Mouse (Mus musculus) large intestine, adult 2 months (tissue): Measurements from ENCODE around the gene Bbs2. TPM values are rescaled to one million over a fixed set of nuclear protein-coding genes. Genes with fewer than 3 reads are reported as not detected.
"Not testable (repeated sequence)": the region's sequence is repeated elsewhere in the genome, so short reads cannot be mapped to it uniquely, and the experiment has no call there.

Experiments used
- DNase-seq: peaks from one replicate; pipeline ENCODE4 v3.0.0-alpha.2; 2012; ENCODE audit warnings: low read depth, low spot score
- WGBS: fragments of 180-500 bp; shearing (Covaris S2); methylation state at CpG from one replicate; pipeline ENCODE4 v1.1.7; 2018; 5-methylcytosine and 5-hydroxymethylcytosine counted together
- polyA plus RNA-seq: library from polyadenylated mRNA; depleted of rRNA; stranded (reverse); fragments of >200 nt; gene quantifications from 2 replicates; pipeline ENCODE4 v1.2.3, GENCODE M21; 2012; rRNA removed

Bbs2 gene
- polyA plus RNA-seq = 6.5 TPM in 2 replicates

GRCm38 (mm10) chr8:94098081-94098974, at the start of gene Bbs2:
TSS of gene Bbs2 (minus strand) at chr8:94098928.
- 1% methylated on average over 61 of the region's 61 CpGs for WGBS
- DNase-seq = peak; percentile 99

- DNase-seq = no peak
- 36% methylated on average over 5 of the region's 5 CpGs for WGBS
Observed at GRCm38 (mm10) chr8:94148236-94148635, 49.5 kb upstream of the Bbs2 start.

- no peak for DNase-seq
- WGBS = 77% methylated on average over 4 of the region's 4 CpGs
Observed at GRCm38 (mm10) chr8:94140266-94140795, 41.6 kb upstream of the Bbs2 start.

GRCm38 (mm10) chr8:94136933-94137332, 38.2 kb upstream of the Bbs2 start, which contains the start of gene Mt4:
TSS of gene Mt4 (plus strand) at chr8:94137197.
- no peak for DNase-seq
- 38% methylated on average over 6 of the region's 6 CpGs for WGBS

GRCm38 (mm10) chr8:94136192-94136591, 37.5 kb upstream of the Bbs2 start:
- 78% methylated on average over 7 of the region's 7 CpGs for WGBS
- DNase-seq = no peak

- no peak for DNase-seq
- 90% methylated on average over 6 of the region's 6 CpGs for WGBS
Observed at GRCm38 (mm10) chr8:94135556-94135955, 36.8 kb upstream of the Bbs2 start.

GRCm38 (mm10) chr8:94134601-94135000, 35.9 kb upstream of the Bbs2 start:
- WGBS = 29% methylated on average over 3 of the region's 3 CpGs
- not testable (repeated sequence) for DNase-seq

GRCm38 (mm10) chr8:94132096-94132495, 33.4 kb upstream of the Bbs2 start:
- WGBS = 58% methylated on average over 5 of the region's 5 CpGs
- no peak for DNase-seq

GRCm38 (mm10) chr8:94130126-94130525, 31.4 kb upstream of the Bbs2 start:
- WGBS = 94% methylated on average over 4 of the region's 4 CpGs
- DNase-seq = no peak

GRCm38 (mm10) chr8:94129133-94129789, 30.5 kb upstream of the Bbs2 start:
- WGBS = 79% methylated on average over 6 of the region's 6 CpGs
- DNase-seq = no peak

- 51% methylated on average over 6 of the region's 6 CpGs for WGBS
- no peak for DNase-seq
Observed at GRCm38 (mm10) chr8:94127711-94128110, 29.0 kb upstream of the Bbs2 start.

- 50% methylated on average over 8 of the region's 8 CpGs for WGBS
- no peak for DNase-seq
Observed at GRCm38 (mm10) chr8:94122711-94123468, 24.2 kb upstream of the Bbs2 start.

- no peak for DNase-seq
- WGBS = 78% methylated on average over 9 of the region's 9 CpGs
Observed at GRCm38 (mm10) chr8:94121625-94122024, 22.9 kb upstream of the Bbs2 start.

GRCm38 (mm10) chr8:94118776-94119430, 20.2 kb upstream of the Bbs2 start:
- 15% methylated on average over 6 of the region's 6 CpGs for WGBS
- no peak for DNase-seq

GRCm38 (mm10) chr8:94113972-94114371, 15.2 kb upstream of the Bbs2 start:
- WGBS = 45% methylated on average over 2 of the region's 2 CpGs
- no peak for DNase-seq

GRCm38 (mm10) chr8:94113435-94113834, 14.7 kb upstream of the Bbs2 start:
- DNase-seq = no peak
- WGBS = 68% methylated on average over 1 of the region's 1 CpGs

GRCm38 (mm10) chr8:94110526-94111177, 11.9 kb upstream of the Bbs2 start:
- DNase-seq = no peak
- WGBS = 39% methylated on average over 6 of the region's 6 CpGs

GRCm38 (mm10) chr8:94109835-94110234, 11.1 kb upstream of the Bbs2 start:
- no peak for DNase-seq
- 91% methylated on average over 5 of the region's 5 CpGs for WGBS

GRCm38 (mm10) chr8:94109396-94109795, 10.7 kb upstream of the Bbs2 start:
- 92% methylated on average over 6 of the region's 6 CpGs for WGBS
- DNase-seq = no peak
